Mouse (Mus musculus) inflammation-experienced regulatory T-cells, adult 16 weeks (primary cell): Measurements from ENCODE around the gene Fam136a. TPM values are rescaled to one million over a fixed set of nuclear protein-coding genes. Genes with fewer than 3 reads are reported as not detected.

Source experiments
- polyA plus RNA-seq: library from polyadenylated mRNA; unstranded; fragments of 100-300 nt; shearing (Covaris generic); gene quantifications from one replicate; pipeline ENCODE4 v1.2.1, GENCODE M21; 2017

The Fam136a gene
- polyA plus RNA-seq, result 53.4 TPM

DNA sequence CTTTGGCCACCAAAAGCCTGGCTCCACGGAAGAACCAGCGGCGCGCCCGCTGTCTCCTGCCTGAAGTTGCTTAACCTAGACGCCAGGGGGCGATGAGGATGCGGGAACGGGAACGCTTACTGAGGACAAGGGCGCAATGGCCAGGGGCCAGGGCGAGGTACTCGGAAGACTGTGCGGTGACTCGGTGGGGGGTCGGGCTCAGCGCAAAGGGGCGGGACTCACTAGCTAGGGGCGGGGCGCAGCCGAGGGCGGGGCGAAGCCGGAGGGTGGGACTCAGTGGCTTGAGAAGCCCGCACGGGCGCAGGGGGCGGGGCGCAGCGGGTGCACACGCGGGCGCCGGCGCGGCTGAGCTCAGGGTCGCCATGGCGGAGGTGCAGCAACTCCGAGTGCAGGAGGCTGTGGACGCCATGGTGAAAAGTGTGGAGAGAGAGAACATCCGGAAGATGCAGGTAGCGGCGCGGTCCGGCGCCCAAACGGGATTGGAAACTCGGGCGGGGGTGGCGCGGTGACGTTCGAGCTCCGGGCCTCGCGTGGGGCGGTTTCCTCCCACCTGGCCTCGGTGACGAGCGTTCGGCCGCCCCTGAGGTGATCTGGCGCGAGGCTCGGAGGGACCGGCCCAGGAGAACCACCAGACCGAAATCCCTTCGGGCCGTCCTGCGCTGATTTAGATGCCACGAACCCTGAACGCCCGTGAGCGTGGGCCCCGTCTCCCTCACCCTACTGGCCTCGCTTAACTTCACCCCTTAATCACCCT is at the start of gene Fam136a:
Gene Fam136a (plus strand): TSS at position 276 of the 754 bp plus-strand sequence.

DNA sequence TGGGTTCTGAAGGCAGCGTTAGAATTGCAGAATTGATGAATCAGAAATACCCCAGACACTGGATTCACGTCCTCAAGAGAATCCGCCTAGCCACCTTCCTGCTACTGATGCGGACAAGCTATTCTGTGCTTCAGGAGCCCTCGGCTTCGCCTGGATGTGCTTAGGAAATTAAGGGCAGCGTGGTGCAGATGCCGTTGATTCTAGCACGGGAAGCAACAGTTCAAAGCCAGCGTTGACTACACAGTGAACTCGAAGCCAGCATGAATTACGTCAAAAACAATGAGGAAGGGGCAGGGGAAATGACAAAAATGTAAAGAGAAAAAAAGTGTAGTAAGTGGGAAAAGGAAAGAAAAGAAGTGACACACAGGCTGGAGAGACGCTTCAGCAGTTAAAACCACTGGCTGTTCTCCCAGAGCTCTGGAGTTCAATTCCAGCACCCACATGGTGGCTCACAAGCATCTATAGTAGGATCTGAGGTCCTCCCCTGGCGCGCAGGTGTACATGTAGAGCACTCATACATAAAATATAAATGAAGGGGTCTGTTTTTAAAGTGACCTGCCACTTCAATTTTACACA is 5.4 kb downstream of the Fam136a start, which contains the start of gene Snrpg:
Gene Snrpg (plus strand): TSS at position 541 of the 576 bp plus-strand sequence.

DNA sequence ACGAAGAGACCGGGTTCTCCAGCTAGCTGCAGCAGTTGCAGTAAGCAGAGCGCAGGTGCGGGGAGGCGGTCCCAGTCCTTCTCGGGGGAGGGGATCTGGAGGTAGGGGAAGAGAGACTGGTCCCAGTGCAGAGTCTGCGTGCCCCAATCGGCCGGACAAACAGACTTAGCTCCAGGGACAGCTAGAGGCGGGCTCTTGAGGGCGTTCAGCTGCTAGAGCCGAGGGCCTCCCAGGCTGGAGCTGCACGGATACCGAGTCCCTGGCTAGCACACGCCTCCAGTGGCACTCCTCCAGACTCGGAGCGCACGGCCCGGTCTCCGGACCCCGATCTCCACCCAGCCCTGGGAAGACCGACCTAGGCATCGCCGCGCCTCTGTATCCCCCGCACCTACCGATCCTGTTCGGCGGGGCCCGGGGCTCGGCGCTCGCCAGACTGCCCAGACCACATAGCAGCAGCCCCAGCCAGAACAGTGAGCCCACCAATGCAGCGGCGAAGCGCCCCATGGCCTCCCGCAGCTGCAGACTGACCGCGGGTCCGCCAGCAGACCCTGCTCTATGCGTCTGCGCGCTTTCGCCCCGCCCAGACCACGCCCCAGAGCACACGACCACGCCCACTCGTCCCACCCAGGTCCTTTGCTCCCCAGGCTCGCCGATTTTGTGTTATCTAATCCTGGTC is 31.3 kb downstream of the Fam136a start, which contains the start of gene Pcyox1:
Gene Pcyox1 (minus strand): TSS at position 574 of the 676 bp plus-strand sequence.

DNA sequence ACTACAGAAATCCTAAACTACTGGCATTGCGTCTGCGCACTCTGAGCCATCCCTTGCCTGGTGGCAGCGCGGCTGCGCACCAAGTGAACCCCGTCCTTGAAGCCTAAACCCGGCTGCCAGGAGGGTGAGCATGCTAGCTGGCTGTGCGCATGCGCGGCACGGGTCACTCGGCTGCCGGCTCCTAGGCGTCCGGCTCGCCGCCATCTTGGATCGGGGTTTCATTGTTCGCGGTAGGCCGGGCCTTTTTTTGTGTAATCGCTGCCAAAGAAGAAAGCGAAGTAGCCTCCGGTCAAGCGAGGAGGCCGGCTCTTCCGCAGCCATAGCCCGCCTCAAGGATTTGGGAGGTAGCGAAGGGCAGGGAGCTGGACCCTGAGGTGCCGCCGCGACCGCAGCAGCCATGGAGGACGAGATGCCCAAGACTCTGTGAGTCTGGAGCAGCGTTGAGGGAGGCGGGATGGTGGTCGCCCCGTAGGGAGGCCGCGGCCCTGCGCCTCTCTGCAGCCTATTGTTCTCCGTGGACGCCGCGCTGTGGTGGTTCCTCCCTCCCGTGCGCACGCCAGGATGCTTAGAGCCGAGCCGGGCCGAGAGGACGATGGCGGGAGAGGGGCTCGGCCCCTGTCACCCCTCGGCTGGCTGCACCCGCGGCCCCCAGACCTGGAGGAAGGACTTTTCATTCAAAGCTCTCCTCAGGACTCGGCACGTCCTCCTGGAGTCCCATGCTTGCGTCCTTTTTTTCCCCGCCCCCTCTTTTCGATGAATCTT is 38.8 kb downstream of the Fam136a start, which contains the start of gene Tia1:
Gene Tia1 (plus strand): TSS at position 120 of the 762 bp plus-strand sequence.

Other genes starting within 250 kb of the Fam136a start
- not detected for gene Tgfa, start 170.4 kb upstream of the Fam136a start, polyA plus RNA-seq
- gene Snrpg, start 5.7 kb downstream of the Fam136a start, polyA plus RNA-seq, result 369 TPM
- 16.1 TPM for gene Pcyox1, start 31.5 kb downstream of the Fam136a start, polyA plus RNA-seq
- 134 TPM for gene Tia1, start 38.6 kb downstream of the Fam136a start, polyA plus RNA-seq
- gene Gm44790, start 61.0 kb downstream of the Fam136a start, polyA plus RNA-seq, result not detected
- gene C87436, start 72.7 kb downstream of the Fam136a start, polyA plus RNA-seq, result 50.5 TPM
- 48.1 TPM for gene Pcbp1, start 160.7 kb downstream of the Fam136a start, polyA plus RNA-seq